Mouse (Mus musculus): ENCODE results near the gene Fbxo28.

DNA sequence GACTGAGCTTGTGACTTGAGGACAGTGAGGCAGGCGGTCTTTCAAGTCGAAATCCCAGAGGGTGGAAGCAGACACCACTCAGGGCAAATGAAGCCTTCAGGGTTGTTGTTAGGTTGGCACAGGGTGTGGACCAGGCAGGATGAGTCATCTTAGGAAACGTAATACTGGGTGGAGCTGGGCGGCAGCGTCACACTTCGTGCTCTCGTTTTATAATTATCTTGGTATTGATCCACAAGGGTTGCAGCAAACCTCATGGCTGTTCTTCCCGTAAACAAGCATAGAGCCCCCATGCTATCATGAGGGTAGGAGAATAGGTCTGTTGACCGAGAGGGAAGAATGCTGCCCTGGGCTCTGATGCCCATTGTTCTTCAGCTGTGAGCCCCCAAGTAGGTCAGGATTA, 41.7 kb upstream of the Fbxo28 start:
- TF ChIP-seq CTCF (IDR thresholded peaks at IDR 0.05; ENCODE audit: low read depth) = no peak
- TF ChIP-seq EP300 (IDR thresholded peaks at IDR 0.05; ENCODE audit: low read depth) = no peak

Measured in liver, postnatal 0 days (tissue).